Mouse (Mus musculus) lung, postnatal 0 days (tissue): ENCODE data around the gene C8g.

ENCODE experiments used
- CTCF ChIP-seq: IDR thresholded peaks from 2 replicates; pipeline ENCODE4 v1.5.1; 2016; ENCODE audit warnings: antibody characterized with exemption, mild to moderate bottlenecking
- EP300 ChIP-seq: IDR thresholded peaks from 2 replicates; pipeline ENCODE4 v1.6.1; 2016; ENCODE audit warnings: antibody characterized with exemption, mild to moderate bottlenecking, control low read depth

DNA sequence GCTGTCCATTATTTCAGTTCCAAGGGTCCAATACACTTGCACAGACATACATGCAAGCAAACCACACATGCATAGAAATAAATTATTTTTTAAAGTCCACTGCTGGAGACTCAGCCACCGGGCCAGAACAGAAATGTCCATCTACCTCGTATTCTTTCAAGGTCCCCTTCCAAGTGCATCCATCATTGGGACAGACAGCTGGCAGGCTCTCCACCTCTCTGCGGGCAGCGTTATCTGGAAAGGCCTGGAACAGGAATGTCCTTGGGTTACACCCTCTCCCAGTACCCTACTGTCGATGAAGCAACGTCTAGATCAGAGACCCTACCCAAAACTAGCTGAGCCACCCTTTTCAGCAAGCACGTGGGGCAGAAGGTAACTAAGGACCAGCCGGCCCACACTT lies 35.0 kb upstream of the C8g start:
- TF ChIP-seq CTCF (no peak), EP300 (no peak)
